Mouse (Mus musculus) testis, adult 2 months (tissue): Measurements from ENCODE around the gene Dlg2. TPM values are rescaled to one million over a fixed set of nuclear protein-coding genes. Genes with fewer than 3 reads are reported as not detected.

Experiments used
- H3K27ac ChIP-seq: fragments of 200-500 bp; 2 replicates; pipeline ENCODE4 v1.5.1; 2012; ENCODE audit warnings: low read depth, low read length; ENCODE audit not compliant: control insufficient read depth, insufficient read depth
- H3K27me3 ChIP-seq: fragments of 200-500 bp; 2 replicates; pipeline ENCODE4 v1.6.1; 2012; ENCODE audit warnings: mild to moderate bottlenecking, low read length, moderate library complexity; ENCODE audit not compliant: control insufficient read depth, insufficient read depth
- H3K36me3 ChIP-seq: fragments of 200-500 bp; 2 replicates; pipeline ENCODE4 v1.6.1; 2012; ENCODE audit warnings: mild to moderate bottlenecking, low read length; ENCODE audit not compliant: control insufficient read depth, insufficient read depth
- H3K4me1 ChIP-seq: fragments of 200-500 bp; 2 replicates; pipeline ENCODE4 v1.6.1; 2012; ENCODE audit warnings: low read length; ENCODE audit not compliant: control insufficient read depth, insufficient read depth
- H3K4me3 ChIP-seq: fragments of 200-500 bp; 2 replicates; pipeline ENCODE4 v1.5.1; 2012; ENCODE audit warnings: low read depth, mild to moderate bottlenecking, low read length, moderate library complexity, mixed read lengths; ENCODE audit not compliant: control insufficient read depth
- CTCF ChIP-seq: fragments of 200-500 bp; IDR thresholded peaks from 2 replicates; pipeline ENCODE4 v1.5.1; 2012; ENCODE audit warnings: low read depth, mild to moderate bottlenecking, inconsistent platforms, low read length, moderate library complexity; ENCODE audit not compliant: control insufficient read depth, insufficient read depth, insufficient replicate concordance
- POLR2A ChIP-seq: fragments of 200-500 bp; IDR thresholded peaks from 2 replicates; pipeline ENCODE4 v1.6.1; 2012; ENCODE audit warnings: low read depth, mild to moderate bottlenecking, inconsistent platforms, low read length, moderate library complexity; ENCODE audit not compliant: control insufficient read depth
- polyA plus RNA-seq: library from polyadenylated mRNA; depleted of rRNA; stranded (reverse); fragments of >200 nt; gene quantifications from 2 replicates; pipeline ENCODE4 v1.2.3, GENCODE M21; 2012

Gene Dlg2
- polyA plus RNA-seq, 1 experiment, result 13.3 TPM

DNA sequence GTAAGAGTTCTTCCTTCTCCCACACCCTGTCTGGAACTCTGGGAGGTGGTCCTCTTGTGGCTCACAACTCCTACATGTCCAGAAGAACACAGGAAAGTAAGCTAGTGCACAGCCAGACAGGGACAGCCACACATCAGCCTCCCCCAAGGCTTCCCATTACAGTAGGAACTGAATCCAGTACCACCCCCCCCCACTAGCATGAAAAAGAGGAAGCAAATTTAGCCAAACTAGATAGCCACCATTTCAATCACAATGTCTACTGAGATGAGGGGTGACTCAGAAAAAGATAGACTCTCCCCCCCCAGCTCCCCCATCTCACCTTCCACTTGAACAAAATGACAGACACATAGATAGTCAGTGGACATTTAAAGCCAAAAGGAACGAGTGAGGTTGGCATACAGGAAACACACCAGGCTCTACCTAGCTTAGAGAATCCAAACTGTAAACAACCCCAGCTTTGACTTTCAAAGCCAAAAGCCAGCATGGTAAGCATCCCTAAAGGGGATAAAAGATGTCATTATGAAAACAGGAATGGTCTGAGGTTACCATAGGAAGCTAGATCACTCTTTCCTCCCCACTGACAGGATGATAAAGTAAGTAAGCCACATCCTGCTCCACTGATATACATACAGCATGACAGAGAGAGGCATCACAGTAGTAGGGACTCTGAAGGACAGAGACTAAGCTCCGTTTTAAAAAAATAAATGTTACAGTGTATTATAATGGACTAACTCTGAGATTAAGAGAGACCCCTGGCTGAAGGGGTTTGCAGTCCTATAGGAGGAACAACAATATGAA, 1986.8 kb downstream of the Dlg2 start:
- Histone ChIP-seq H3K27me3 (no peaks in the 10 kb centered on the region), H3K4me3 (no peak overlapping the region), H3K36me3 (no peaks in the 10 kb centered on the region), H3K4me1 (no peaks in the 10 kb centered on the region), H3K27ac (no peak overlapping the region)
- TF ChIP-seq CTCF, result no peak

DNA sequence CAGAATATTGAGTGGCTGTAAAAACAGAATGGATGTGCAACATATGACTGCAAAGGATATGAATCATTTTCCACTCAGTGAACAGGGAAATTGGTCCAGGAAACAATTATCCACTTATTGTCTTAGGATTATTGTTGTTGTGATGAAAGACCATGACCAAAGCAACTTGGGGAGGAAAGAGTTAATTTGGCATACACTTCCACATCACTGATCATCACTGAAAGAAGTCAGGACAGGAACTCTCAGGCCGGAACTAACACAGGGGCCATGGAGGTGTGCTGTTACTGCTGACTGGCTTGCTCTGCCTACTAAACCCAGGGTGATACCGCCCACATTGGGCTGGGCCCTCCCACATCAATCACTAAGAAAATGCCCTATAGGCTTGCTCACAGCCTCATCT, 1987.8 kb downstream of the Dlg2 start:
- Histone ChIP-seq H3K27ac (no peak overlapping the region), H3K27me3 (no peaks in the 10 kb centered on the region), H3K4me3 (no peak overlapping the region), H3K4me1 (no peaks in the 10 kb centered on the region), H3K36me3 (no peaks in the 10 kb centered on the region)
- TF ChIP-seq POLR2A (no peak), CTCF (no peak)

DNA sequence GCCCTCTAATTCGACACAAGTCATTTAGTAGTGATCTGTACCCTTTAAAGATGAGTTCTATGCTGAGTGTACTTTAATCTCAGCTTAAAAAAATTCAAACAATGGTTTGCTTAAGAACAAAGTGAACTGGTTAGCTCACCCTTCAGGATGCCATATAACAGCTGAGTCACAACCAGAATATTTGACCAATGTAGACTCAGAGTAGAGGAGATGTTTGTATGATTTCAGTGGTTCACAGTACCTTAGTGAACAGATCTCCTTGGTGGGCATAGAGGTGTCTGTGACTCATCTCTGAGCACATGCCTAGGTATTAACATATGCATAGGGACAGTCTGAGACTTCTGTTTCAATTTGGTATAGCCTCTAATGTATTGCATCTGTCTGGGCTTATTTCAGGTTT, 2002.7 kb downstream of the Dlg2 start:
- no peaks in the 10 kb centered on the region for H3K36me3 ChIP-seq
- TF ChIP-seq CTCF, result no peak
- no peak for TF ChIP-seq POLR2A
- H3K4me1 ChIP-seq, result no peaks in the 10 kb centered on the region
- no peak overlapping the region for H3K4me3 ChIP-seq
- no peak overlapping the region for H3K27ac ChIP-seq
- H3K27me3 ChIP-seq, result no peaks in the 10 kb centered on the region

DNA sequence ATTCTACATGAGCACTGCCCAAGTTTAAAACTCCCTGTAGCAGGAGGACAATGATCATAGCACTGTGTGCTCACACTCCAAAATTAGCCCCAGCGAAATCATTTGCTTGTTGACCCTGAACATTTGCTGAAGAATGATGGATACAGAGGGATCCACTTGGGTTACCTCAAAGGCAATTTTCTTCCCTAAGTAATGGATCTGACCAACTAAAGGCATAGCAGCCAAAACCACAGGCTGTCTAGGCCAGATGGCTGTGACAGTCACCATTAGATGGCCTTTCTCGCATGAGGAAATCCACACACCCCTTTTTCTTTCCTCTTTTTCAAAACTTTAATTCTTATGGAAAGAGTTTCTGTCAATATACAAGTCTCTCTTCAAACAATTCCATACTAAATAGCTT, 2003.3 kb downstream of the Dlg2 start:
- Histone ChIP-seq H3K27ac (no peak overlapping the region), H3K4me1 (no peaks in the 10 kb centered on the region), H3K4me3 (no peak overlapping the region), H3K27me3 (no peaks in the 10 kb centered on the region), H3K36me3 (no peaks in the 10 kb centered on the region)
- TF ChIP-seq CTCF, result no peak

DNA sequence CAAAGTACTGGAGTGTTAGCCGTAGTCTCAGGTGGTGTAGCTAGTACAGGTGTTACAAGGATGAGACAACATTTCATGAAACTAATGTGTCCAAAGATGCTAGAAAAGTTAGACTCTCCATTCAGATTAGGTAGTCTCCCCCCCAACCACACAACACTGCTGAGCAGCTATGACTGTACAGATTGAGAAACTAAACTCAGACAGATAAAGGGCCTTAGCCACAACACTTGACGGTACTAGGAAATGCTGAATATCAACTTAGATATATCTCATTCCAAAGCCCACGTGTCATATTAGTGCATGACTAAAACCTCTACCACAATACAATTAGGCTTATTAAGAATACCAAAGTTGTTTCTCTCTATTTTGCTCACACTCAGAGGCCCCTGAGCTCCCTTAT, 2006.9 kb downstream of the Dlg2 start:
- no peaks in the 10 kb centered on the region for H3K4me1 ChIP-seq
- no peak for TF ChIP-seq POLR2A
- no peak for TF ChIP-seq CTCF
- no peak overlapping the region for H3K4me3 ChIP-seq
- H3K27me3 ChIP-seq, result no peaks in the 10 kb centered on the region
- no peaks in the 10 kb centered on the region for H3K36me3 ChIP-seq
- H3K27ac ChIP-seq, result no peak overlapping the region

DNA sequence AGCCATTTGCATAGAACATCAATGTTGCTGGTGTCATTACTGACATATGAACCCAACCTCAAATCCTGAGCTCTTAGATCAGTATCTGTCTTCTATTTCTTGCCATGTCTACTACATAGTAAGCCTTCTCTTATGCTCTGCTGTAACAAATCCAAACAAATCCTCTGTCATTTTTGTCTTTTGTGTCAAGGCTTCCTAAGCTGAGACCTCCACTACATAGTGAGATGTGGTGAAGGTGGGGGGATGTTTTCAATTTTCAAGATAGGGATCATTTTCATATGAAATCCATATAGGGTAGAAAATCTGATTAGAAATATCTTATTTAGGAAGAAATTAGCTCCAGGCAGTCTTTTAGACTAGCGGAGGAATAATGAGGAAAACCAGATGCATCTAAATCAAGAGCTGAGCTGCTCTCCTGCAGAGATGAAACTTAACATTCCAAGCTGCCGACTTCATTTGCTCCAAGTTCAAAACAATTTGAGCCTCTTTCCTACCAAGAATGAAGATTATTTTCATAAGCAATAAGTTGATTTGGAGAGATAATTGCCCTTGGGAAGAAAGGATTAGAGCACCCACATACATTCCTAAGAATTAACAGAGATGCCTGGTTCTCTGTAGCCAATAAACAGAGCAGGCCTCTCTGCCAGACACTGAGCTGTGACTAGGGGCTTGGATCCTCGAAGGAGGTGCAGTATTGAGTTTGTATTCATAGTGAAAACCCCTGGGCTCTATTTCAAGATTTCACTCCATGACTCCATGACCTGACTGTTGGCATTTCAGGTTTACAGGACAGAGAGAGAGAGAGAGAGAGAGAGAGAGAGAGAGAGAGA, 2009.6 kb downstream of the Dlg2 start:
- H3K36me3 ChIP-seq, result no peaks in the 10 kb centered on the region
- H3K27ac ChIP-seq, result no peak overlapping the region
- H3K4me3 ChIP-seq, result no peak overlapping the region
- H3K4me1 ChIP-seq, result no peaks in the 10 kb centered on the region
- H3K27me3 ChIP-seq, result no peaks in the 10 kb centered on the region
- TF ChIP-seq POLR2A (no peak), CTCF (no peak)

DNA sequence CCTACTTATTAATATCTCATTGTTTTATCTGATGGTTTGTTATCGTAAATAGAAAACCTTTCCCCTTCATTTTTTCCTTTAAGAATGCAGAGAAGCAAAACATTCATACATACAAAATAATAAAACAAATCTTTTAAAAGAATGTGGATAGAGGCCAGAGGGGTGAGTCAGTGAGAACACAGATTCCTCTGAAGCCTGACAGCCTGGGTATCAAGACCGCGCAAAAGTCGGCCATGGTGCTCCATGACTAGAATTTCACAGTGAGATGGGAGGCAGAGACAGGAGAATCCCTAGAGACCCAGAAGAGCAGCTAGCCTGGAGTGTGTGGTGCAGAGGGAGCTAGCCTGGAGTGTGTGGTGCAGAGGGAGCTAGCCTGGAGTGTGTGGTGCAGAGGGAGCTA, 2010.4 kb downstream of the Dlg2 start:
- no peaks in the 10 kb centered on the region for H3K36me3 ChIP-seq
- H3K4me1 ChIP-seq, result no peaks in the 10 kb centered on the region
- H3K27me3 ChIP-seq, result no peaks in the 10 kb centered on the region
- H3K27ac ChIP-seq, result no peak overlapping the region
- TF ChIP-seq POLR2A, result no peak
- H3K4me3 ChIP-seq, result no peak overlapping the region
